Mouse (Mus musculus) spleen, adult 18-20 months (tissue): Measurements from ENCODE around the gene St6galnac4.

ENCODE experiments used
- DNase-seq, 2 experiments: peaks; one replicate each; pipeline ENCODE4 v3.0.0; 2022; ENCODE audit warnings: mixed read lengths in 2 of 2

St6galnac4 gene

GRCm38 (mm10) chr2:32604631-32605030 is 17.7 kb downstream of the St6galnac4 start:
- DNase-seq = no peak

- DNase-seq = peak; percentile 70 to 83
Observed at GRCm38 (mm10) chr2:32606161-32607142, 19.6 kb downstream of the St6galnac4 start.

GRCm38 (mm10) chr2:32607262-32607947 is 20.5 kb downstream of the St6galnac4 start:
- DNase-seq = peak in 1 of 2 experiments; percentile 36

- DNase-seq = peak in 1 of 2 experiments; percentile 46
Observed at GRCm38 (mm10) chr2:32608141-32608777, 21.4 kb downstream of the St6galnac4 start.

GRCm38 (mm10) chr2:32608778-32609435 is 22.0 kb downstream of the St6galnac4 start:
- no peak for DNase-seq

GRCm38 (mm10) chr2:32610610-32611229 is 23.8 kb downstream of the St6galnac4 start:
- peak in 1 of 2 experiments; percentile 40 for DNase-seq

- no peak for DNase-seq
Observed at GRCm38 (mm10) chr2:32612274-32612673, 25.4 kb downstream of the St6galnac4 start.

- DNase-seq = no peak
Observed at GRCm38 (mm10) chr2:32617109-32617508, 30.2 kb downstream of the St6galnac4 start.

- DNase-seq = no peak
Observed at GRCm38 (mm10) chr2:32617601-32618000, 30.7 kb downstream of the St6galnac4 start.

- no peak for DNase-seq
Observed at GRCm38 (mm10) chr2:32618051-32618450, 31.2 kb downstream of the St6galnac4 start.

- DNase-seq = no peak
Observed at GRCm38 (mm10) chr2:32620682-32621516, 34.0 kb downstream of the St6galnac4 start.

- DNase-seq = no peak
Observed at GRCm38 (mm10) chr2:32621517-32621859, 34.6 kb downstream of the St6galnac4 start, which contains the start of gene Ak1. Gene Ak1 (plus strand): TSS chr2:32621758.

- no peak for DNase-seq
Observed at GRCm38 (mm10) chr2:32624111-32624748, 37.3 kb downstream of the St6galnac4 start.

GRCm38 (mm10) chr2:32625212-32625872 is 38.4 kb downstream of the St6galnac4 start:
- DNase-seq = no peak

GRCm38 (mm10) chr2:32625873-32626694 is 39.2 kb downstream of the St6galnac4 start:
- DNase-seq = no peak

- DNase-seq = no peak
Observed at GRCm38 (mm10) chr2:32627266-32628043, 40.6 kb downstream of the St6galnac4 start.

- DNase-seq = no peak
Observed at GRCm38 (mm10) chr2:32628044-32628550, 41.2 kb downstream of the St6galnac4 start.

- no peak for DNase-seq
Observed at GRCm38 (mm10) chr2:32628729-32629128, 41.8 kb downstream of the St6galnac4 start.
